Mouse (Mus musculus) bone marrow, adult 2 months (tissue): Measurements from ENCODE around the gene Tmem63a.

Experiments
- CTCF ChIP-seq: fragments of 200-500 bp; IDR thresholded peaks from 2 replicates; pipeline ENCODE4 v1.5.1; 2011; ENCODE audit warnings: low read length, control low read depth; ENCODE audit not compliant: control insufficient read depth, insufficient read depth
- POLR2A ChIP-seq: fragments of 200-500 bp; IDR thresholded peaks from 2 replicates; pipeline ENCODE4 v1.6.1; 2011; ENCODE audit warnings: low read depth, mild to moderate bottlenecking, control low read depth, low read length, borderline replicate concordance; ENCODE audit not compliant: control insufficient read depth

- TF ChIP-seq POLR2A (no peak), CTCF (no peak)
Observed at GRCm38 (mm10) chr1:180965786-180966185, 23.6 kb downstream of the Tmem63a start.
